Mouse (Mus musculus) brain, embryonic 14.5 days (tissue): ENCODE results near the gene Hcn1.

Experiments used
- CTCF ChIP-seq: fragments of 200-500 bp; IDR thresholded peaks from 2 replicates; pipeline ENCODE4 v1.5.1; 2012; ENCODE audit warnings: inconsistent platforms, mild to moderate bottlenecking, moderate library complexity, borderline replicate concordance; ENCODE audit not compliant: insufficient read depth, insufficient read length; ENCODE audit errors: extremely low read depth
- POLR2A ChIP-seq: fragments of 200-500 bp; IDR thresholded peaks from 2 replicates; pipeline ENCODE4 v1.6.1; 2012; ENCODE audit warnings: mild to moderate bottlenecking, inconsistent platforms, borderline replicate concordance; ENCODE audit not compliant: poor library complexity, insufficient read depth, insufficient read length, severe bottlenecking; ENCODE audit errors: extremely low read depth

DNA sequence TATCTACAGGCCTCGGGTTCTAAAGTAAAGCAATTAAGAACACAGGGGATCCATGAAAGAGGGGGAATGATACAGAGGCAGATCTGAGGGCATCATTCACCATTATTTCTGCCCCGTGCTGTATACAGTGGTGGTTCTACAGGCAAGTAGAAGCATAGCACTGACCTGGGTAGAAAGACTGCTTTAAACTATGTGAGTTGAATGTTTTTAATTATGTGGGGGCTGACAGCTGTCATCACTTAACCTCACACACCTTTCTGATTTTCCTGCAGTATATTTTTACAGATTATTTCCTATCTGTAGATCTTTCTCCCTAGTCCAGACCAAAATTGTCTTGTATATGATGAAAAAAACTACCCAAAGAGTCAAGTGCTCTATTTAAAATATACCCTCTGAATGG, 382.2 kb downstream of the Hcn1 start:
- TF ChIP-seq POLR2A (no peak), CTCF (no peak)
